Mouse (Mus musculus) limb, embryonic 12.5 days (tissue): ENCODE results near the gene Micu1. TPM values are rescaled to one million over a fixed set of nuclear protein-coding genes. Genes with fewer than 3 reads are reported as not detected.
"Not testable (repeated sequence)": the region's sequence is repeated elsewhere in the genome, so short reads cannot be mapped to it uniquely, and the experiment has no call there.

Experiments used
- ATAC-seq: fragments of 200-750 bp; cut with Nextera tagmentation; 2 replicates; pipeline ENCODE4 v1.8.0; 2017; ENCODE audit warnings: low read depth, moderate TSS enrichment; ENCODE audit not compliant: insufficient number of reproducible peaks, insufficient read depth, low FRiP score, low TSS enrichment
- H3K27ac ChIP-seq: fragments of 300-500 bp; sonication (generic); 2 replicates; pipeline ENCODE4 v1.5.1; 2016; ENCODE audit warnings: mild to moderate bottlenecking, moderate library complexity
- H3K27me3 ChIP-seq: fragments of 300-500 bp; sonication (generic); 2 replicates; pipeline ENCODE4 v1.6.1; 2016; ENCODE audit warnings: mild to moderate bottlenecking, moderate library complexity
- H3K36me3 ChIP-seq: fragments of 300-500 bp; sonication (generic); 2 replicates; pipeline ENCODE4 v1.6.1; 2016; ENCODE audit warnings: mild to moderate bottlenecking, moderate library complexity
- H3K4me1 ChIP-seq: fragments of 300-500 bp; sonication (generic); replicated peaks from 2 replicates; pipeline ENCODE4 v1.6.1; 2016
- H3K4me2 ChIP-seq: fragments of 300-500 bp; sonication (generic); 2 replicates; pipeline ENCODE4 v1.6.1; 2016; ENCODE audit warnings: mild to moderate bottlenecking, moderate library complexity
- H3K4me3 ChIP-seq: fragments of 300-500 bp; sonication (generic); replicated peaks from 2 replicates; pipeline ENCODE4 v1.5.1; 2016; ENCODE audit warnings: mild to moderate bottlenecking
- H3K9ac ChIP-seq: fragments of 300-500 bp; sonication (generic); replicated peaks from 2 replicates; pipeline ENCODE4 v1.6.1; 2016; ENCODE audit warnings: mild to moderate bottlenecking, moderate library complexity
- H3K9me3 ChIP-seq: fragments of 300-500 bp; sonication (generic); 2 replicates; pipeline ENCODE4 v1.6.1; 2016; ENCODE audit warnings: mild to moderate bottlenecking, moderate library complexity
- WGBS: fragments of 180-500 bp; shearing (Covaris S2); methylation state at CpG from one replicate; pipeline ENCODE4 v1.1.7; 2016; 5-methylcytosine and 5-hydroxymethylcytosine counted together
- polyA plus RNA-seq: library from polyadenylated mRNA; unstranded; fragments of >200 nt; fragmentation: Nextera tagmentation; extraction: Ambion mirVana; gene quantifications from 2 replicates; pipeline ENCODE4 v1.2.1, GENCODE M21; 2016

Gene Micu1
- 74.9 and 80.5 TPM in 2 replicates for polyA plus RNA-seq

DNA sequence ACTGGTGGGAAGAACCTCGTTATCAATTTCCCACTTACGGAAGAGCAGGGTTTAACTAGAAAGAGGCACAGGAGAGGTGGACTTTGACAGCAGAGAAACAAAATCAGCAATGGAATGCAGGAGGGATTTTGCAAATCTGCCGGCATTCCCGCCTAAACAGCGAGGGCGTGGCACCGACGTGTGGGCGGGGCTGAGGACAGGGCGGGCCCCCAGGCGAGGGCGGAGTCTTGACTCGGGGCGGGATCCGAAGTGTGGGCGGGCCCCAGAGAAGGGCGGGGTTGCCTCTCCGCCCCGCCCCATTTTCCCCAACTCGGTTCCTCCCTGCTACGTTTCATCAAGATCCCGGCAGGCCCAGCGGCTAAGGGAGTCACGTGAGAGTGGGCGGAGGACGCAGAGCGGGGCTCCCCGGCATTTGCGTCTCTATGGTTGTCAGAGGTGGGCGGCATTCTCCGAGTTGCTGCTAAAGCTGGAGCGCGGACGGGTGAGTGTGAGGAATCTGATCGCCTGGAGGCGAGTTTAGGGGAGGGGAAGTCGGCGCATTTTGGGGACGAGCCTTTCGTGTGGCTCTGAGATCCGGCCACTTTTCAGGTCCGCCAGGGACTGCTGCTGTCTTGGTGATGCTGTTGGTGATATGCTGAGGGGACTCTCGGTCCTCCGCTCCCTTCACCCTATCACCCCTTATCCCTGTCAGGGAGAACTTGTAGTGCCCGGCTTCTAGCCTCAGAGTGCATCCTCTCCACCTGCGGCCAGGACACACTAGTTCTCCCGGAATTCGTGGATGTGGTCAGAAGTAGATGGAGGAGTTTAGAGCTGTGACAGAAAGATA is at the start of gene Micu1:
TSS of gene Micu1 (plus strand) at position 271 of the 826 bp plus-strand sequence.
- WGBS: under 1% methylated on average over 48 of the region's 48 CpGs
- H3K27ac ChIP-seq: peak within 1 kb of the TSS; percentile 81
- H3K27me3 ChIP-seq: no peaks in the 10 kb centered on the region
- H3K4me2 ChIP-seq: peak within 1 kb of the TSS; percentile 74
- no peaks in the 10 kb centered on the region for H3K9me3 ChIP-seq
- H3K9ac ChIP-seq: peak within 1 kb of the TSS; percentile 76
- peak within 1 kb of the TSS; percentile 67 for H3K4me3 ChIP-seq
- H3K4me1 ChIP-seq: peaks cover 7% of the 10 kb centered on the region; the same call in 1 of the 2 replicates
- 0 out of 2 replicates have a peak, but pooled peaks cover 2% of the 10 kb centered on the region for H3K36me3 ChIP-seq
- ATAC-seq: peak; percentile 96

DNA sequence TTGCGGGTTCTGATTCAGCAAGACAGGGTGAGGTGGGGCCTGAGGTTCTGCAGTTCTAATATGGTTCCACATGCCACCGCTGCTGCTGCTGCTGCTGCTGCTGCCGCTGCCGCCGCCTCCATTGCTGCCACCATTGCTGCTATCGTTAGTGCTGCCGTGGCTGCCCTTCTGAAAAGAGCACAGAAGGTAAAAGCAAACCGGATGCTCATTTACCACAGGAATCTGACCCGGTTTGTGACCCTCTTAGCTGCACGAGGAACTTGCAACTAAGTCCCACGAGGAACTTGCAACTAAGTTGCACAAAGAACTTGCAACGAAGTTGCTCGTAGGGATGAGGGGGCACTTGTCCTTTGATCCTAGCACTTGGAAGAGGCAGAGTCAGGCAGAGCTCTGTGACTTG is 45.5 kb upstream of the Micu1 start:
- Histone ChIP-seq H3K27me3 (no peaks in the 10 kb centered on the region), H3K27ac (no peak overlapping the region), H3K9me3 (peaks cover 6% of the 10 kb centered on the region; the same call in 1 of the 2 replicates), H3K4me1 (no peaks in the 10 kb centered on the region), H3K4me2 (no peak overlapping the region), H3K9ac (no peak overlapping the region), H3K4me3 (no peak overlapping the region), H3K36me3 (no peaks in the 10 kb centered on the region)
- WGBS: 79% methylated on average over 13 of the region's 13 CpGs
- no peak for ATAC-seq

DNA sequence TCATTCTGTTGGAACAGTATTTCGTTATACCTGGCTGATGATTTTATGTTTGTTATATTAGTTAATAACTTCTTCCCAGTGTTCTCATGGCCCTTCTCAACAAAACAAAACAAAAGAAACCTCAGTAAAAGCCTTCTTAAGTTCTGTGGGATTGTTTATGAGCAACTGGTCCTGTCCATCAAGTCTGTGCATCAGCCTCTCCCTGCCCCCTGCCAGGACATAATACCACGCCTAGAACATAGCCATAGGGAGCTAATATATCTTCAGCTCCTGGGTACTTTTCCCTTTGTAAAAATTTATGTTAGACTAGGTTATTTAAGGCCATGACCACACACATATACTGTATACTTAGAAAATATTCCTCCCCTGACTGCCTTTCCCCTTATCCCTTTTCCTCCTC is 37.5 kb upstream of the Micu1 start:
- 59% methylated on average over 2 of the region's 2 CpGs for WGBS
- H3K9ac ChIP-seq: no peak overlapping the region
- no peak for ATAC-seq

DNA sequence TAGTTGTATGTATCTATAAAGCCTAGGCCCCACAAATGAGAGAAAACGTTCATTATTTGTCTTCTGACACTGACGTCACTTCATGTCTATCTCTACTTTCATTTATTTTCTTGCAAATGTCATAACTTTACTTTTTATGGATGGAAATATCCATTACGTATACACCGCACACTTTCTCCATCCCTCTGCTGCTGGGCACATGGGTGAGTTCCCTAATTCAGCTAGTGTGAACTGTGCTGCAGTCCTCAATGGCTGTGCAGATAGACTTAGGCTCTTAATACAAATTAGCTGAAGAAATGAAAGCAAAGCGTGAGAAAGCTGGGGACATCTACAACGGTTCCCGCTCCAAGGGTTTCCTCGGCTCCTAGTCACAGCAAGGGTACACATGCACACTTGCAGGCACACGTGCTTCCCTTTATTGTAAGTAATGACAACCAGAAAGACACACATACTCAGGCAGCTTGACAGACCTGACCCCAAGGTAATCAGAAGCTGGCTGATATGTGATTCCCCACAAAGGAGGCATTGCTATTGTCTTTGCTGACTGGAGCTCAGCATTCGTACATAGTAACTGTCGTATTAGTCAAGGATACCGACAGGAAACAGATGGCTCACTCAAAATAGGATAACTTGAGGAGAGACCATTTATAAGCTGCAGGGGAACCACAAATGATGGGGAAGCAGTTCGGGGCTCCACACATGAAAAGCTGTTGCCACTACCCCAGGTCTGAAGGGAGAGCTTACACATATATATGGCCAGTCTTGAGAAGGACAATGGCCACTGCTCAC is 36.6 kb upstream of the Micu1 start:
- Histone ChIP-seq H3K4me3 (no peak overlapping the region), H3K9me3 (no peaks in the 10 kb centered on the region), H3K9ac (no peak overlapping the region), H3K27me3 (no peaks in the 10 kb centered on the region), H3K27ac (no peak overlapping the region), H3K36me3 (no peaks in the 10 kb centered on the region), H3K4me1 (peaks cover 15% of the 10 kb centered on the region; the same call in 1 of the 2 replicates), H3K4me2 (no peak overlapping the region)
- WGBS: 71% methylated on average over 13 of the region's 13 CpGs
- ATAC-seq: no peak

More for the DNA sequence above, 37.5 kb upstream of the Micu1 start:
- Histone ChIP-seq H3K27me3 (no peaks in the 10 kb centered on the region), H3K27ac (no peak overlapping the region), H3K4me3 (no peak overlapping the region), H3K4me1 (peaks cover 15% of the 10 kb centered on the region; the same call in 1 of the 2 replicates), H3K9me3 (peaks cover 6% of the 10 kb centered on the region; the same call in 1 of the 2 replicates), H3K4me2 (no peak overlapping the region), H3K36me3 (no peaks in the 10 kb centered on the region)

DNA sequence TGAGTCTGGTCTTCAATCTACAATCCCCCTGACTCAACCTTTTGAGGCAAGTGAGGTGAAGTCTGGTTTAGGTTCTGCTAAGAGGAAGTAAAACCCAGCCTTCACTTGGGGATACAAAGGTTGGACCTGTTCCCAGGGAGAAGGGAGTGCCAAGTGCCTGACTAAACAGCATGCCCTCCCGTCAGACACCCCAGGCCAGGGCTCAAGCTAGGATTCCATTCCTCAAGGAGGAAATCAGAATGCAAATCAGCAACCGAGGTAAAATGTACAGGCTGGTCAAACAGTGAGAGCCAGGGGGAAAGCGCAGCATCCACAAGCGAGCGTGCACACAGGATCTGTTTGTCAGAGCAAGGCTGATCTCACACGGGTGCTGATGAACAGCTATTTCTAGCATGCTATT is 34.9 kb upstream of the Micu1 start:
- no peaks in the 10 kb centered on the region for H3K36me3 ChIP-seq
- H3K4me1 ChIP-seq: peaks cover 15% of the 10 kb centered on the region; the same call in 1 of the 2 replicates
- H3K4me3 ChIP-seq: no peak overlapping the region
- H3K27ac ChIP-seq: no peak overlapping the region
- no peaks in the 10 kb centered on the region for H3K27me3 ChIP-seq
- ATAC-seq: no peak
- H3K4me2 ChIP-seq: no peak overlapping the region
- H3K9ac ChIP-seq: no peak overlapping the region
- H3K9me3 ChIP-seq: no peaks in the 10 kb centered on the region
- 78% methylated on average over 6 of the region's 6 CpGs for WGBS

DNA sequence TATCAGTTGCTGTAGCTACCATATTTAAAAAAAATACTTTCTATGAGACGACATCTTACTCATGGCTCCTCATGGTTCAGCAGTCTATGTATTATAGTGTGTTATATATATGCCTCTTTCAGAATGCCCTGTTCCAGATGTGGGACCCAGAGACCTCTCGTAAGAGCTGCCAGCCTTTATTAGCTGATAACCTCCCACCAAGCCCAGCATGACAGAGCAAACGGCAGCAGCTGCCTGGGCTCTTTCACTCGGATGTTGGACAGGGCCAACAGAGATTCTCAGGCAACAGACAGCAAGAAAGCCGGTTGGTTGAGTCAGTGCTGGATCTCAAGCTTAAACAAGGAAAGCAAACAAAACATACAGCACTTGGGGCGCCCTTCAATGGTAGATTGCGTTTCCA is 33.8 kb upstream of the Micu1 start:
- H3K4me1 ChIP-seq: peaks cover 15% of the 10 kb centered on the region; the same call in 1 of the 2 replicates
- H3K9ac ChIP-seq: no peak overlapping the region
- ATAC-seq: no peak
- H3K9me3 ChIP-seq: no peaks in the 10 kb centered on the region
- H3K36me3 ChIP-seq: no peaks in the 10 kb centered on the region
- no peak overlapping the region for H3K4me2 ChIP-seq
- no peaks in the 10 kb centered on the region for H3K27me3 ChIP-seq
- H3K4me3 ChIP-seq: no peak overlapping the region
- 57% methylated on average over 7 of the region's 7 CpGs for WGBS
- H3K27ac ChIP-seq: no peak overlapping the region

DNA sequence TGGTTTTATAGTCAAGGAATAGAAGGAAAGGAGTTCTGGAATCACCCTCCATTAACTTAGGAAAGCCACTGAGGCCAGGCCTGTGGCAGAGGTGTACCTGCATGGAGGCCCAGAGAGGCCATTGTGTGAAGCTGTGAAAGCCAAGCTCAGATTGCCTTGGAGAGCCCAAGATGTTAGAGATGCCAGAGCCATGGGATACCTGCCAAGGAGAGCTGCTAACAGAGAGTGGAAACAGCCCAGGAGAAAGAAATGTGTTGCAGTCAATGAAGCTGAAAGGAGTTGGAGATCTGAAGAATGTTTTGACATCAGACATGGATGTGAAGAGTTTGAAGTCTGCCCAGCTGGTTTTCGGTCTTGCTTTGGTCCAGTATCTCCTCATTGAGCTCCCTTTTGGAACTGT is 24.4 kb upstream of the Micu1 start:
- no peaks in the 10 kb centered on the region for H3K4me1 ChIP-seq
- no peaks in the 10 kb centered on the region for H3K36me3 ChIP-seq
- no peak overlapping the region for H3K9ac ChIP-seq
- ATAC-seq: no peak
- H3K9me3 ChIP-seq: peaks cover 8% of the 10 kb centered on the region
- WGBS: 100% methylated on average over 1 of the region's 1 CpGs
- H3K4me2 ChIP-seq: no peak overlapping the region
- no peak overlapping the region for H3K27ac ChIP-seq
- H3K4me3 ChIP-seq: no peak overlapping the region
- no peaks in the 10 kb centered on the region for H3K27me3 ChIP-seq

DNA sequence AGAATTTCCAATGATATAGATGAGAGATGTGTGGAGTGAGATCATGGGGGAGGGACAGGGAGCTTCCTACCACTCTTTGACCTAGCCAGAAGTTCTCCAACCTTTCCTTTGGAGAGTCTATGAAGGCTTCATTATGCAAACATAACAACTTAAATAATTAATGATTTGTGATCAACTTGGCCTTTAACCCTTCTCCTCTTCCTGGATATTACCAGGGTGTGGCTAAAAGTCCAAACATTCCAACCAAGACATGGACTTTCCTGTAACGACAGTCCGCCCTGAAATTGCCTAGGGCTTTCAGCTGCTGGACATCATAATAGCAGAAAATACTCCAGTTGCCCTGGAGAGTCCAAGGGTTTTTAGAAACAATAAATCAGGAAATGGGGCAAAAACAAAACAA is 23.1 kb upstream of the Micu1 start:
- Histone ChIP-seq H3K27ac (no peak overlapping the region), H3K27me3 (no peaks in the 10 kb centered on the region), H3K9ac (no peak overlapping the region), H3K4me2 (no peak overlapping the region), H3K9me3 (peaks cover 8% of the 10 kb centered on the region), H3K36me3 (no peaks in the 10 kb centered on the region), H3K4me1 (no peaks in the 10 kb centered on the region), H3K4me3 (no peak overlapping the region)
- no peak for ATAC-seq
- 83% methylated on average over 2 of the region's 2 CpGs for WGBS

DNA sequence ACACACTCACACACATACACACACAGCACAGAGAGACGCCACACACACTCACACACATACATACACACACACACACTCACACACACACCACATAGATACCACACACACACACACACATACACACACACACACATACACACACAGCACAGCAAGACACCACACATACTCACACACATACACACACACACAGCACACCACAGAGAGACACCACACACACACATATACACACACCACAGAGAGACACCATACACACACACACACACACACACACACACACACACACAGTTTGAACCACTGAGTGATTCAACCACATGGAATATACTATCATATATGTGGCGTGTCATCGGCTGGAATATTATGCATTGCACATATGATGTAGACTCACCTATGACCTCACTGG is 16.7 kb upstream of the Micu1 start:
- not testable (repeated sequence) for H3K36me3 ChIP-seq, H3K9me3 ChIP-seq, H3K4me3 ChIP-seq, H3K9ac ChIP-seq, H3K4me2 ChIP-seq, H3K27ac ChIP-seq, H3K27me3 ChIP-seq, ATAC-seq, H3K4me1 ChIP-seq
- WGBS: 89% methylated on average over 3 of the region's 3 CpGs

DNA sequence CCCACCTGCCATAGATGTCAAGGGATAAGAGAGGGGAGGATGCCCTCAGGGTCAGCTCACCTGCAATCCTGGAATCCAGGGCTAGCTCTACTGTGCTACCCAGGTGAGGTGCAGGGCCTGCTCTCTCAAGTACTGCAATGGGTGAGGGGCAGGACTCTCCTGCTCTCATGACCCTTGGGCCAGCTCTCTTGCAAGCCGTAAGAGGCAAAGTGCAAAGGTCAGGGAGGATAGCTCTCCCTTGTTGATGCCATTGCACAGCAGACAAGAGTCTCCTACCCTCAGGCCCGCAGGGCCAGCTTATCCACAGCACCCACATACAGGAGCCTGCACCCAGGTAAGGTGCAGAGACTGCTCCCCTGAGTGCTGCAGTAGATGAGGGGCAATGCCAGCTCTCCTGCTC is 15.2 kb upstream of the Micu1 start:
- WGBS: 78% methylated on average over 2 of the region's 2 CpGs
- H3K27me3 ChIP-seq: no peaks in the 10 kb centered on the region
- no peak overlapping the region for H3K4me2 ChIP-seq
- no peak overlapping the region for H3K9ac ChIP-seq
- no peak for ATAC-seq
- H3K9me3 ChIP-seq: peaks cover 3% of the 10 kb centered on the region; the same call in 1 of the 2 replicates
- H3K4me1 ChIP-seq: 0 out of 2 replicates have a peak, but pooled peaks cover 3% of the 10 kb centered on the region
- H3K4me3 ChIP-seq: no peak overlapping the region
- H3K27ac ChIP-seq: no peak overlapping the region
- no peaks in the 10 kb centered on the region for H3K36me3 ChIP-seq

DNA sequence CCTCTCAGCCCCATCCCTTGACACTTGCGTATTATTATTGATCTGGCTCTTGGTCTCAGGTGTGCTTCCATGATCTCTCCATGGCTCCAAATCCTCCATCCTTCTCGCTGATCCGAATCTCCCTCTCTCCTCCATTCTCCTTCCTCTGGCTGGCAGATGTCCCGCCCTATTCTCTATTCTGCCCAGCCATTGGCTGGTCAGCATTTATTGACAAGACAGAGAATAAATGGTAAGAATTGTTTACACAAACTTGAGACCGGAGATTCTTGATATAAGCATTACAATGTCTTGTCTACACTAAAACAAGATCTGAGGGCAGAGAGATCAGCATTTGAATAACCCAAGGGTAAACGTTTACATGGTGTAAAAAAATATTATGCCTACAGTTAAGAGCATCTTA is 12.4 kb upstream of the Micu1 start:
- Histone ChIP-seq H3K9ac (no peak overlapping the region), H3K4me2 (no peak overlapping the region), H3K27ac (no peak overlapping the region), H3K4me3 (no peak overlapping the region), H3K9me3 (no peaks in the 10 kb centered on the region), H3K36me3 (no peaks in the 10 kb centered on the region), H3K4me1 (0 out of 2 replicates have a peak, but pooled peaks cover 3% of the 10 kb centered on the region), H3K27me3 (no peaks in the 10 kb centered on the region)
- ATAC-seq: no peak
- 61% methylated on average over 6 of the region's 6 CpGs for WGBS
